Mouse (Mus musculus) midbrain, embryonic 14.5 days (tissue): ENCODE results near the gene Hist1h3f. TPM values are rescaled to one million over a fixed set of nuclear protein-coding genes. Genes with fewer than 3 reads are reported as not detected.
A peak's percentile ranks its signal among the peaks of the same experiment; 100 is the strongest.
"Not testable (repeated sequence)": the region's sequence is repeated elsewhere in the genome, so short reads cannot be mapped to it uniquely, and the experiment has no call there.

Source experiments
- ATAC-seq: fragments of 200-750 bp; cut with Nextera tagmentation; 2 replicates; pipeline ENCODE4 v1.8.0; 2017; ENCODE audit warnings: moderate number of reproducible peaks, moderate library complexity; ENCODE audit not compliant: low FRiP score, low TSS enrichment
- DNase-seq: peaks from one replicate; pipeline ENCODE4 v3.0.0-alpha.2; 2015
- H3K27ac ChIP-seq: fragments of 300-500 bp; sonication (generic); replicated peaks from 2 replicates; pipeline ENCODE4 v1.5.1; 2014; ENCODE audit warnings: mild to moderate bottlenecking, low read depth, low read length, moderate library complexity
- H3K27me3 ChIP-seq: fragments of 300-500 bp; sonication (generic); 2 replicates; pipeline ENCODE4 v1.6.1; 2014; ENCODE audit warnings: low read length, control low read depth, mixed read lengths; ENCODE audit not compliant: control insufficient read depth, insufficient read depth
- H3K36me3 ChIP-seq: fragments of 300-500 bp; sonication (generic); 2 replicates; pipeline ENCODE4 v1.6.1; 2014; ENCODE audit warnings: low read length, control low read depth; ENCODE audit not compliant: control insufficient read depth, insufficient read depth
- H3K4me1 ChIP-seq: fragments of 300-500 bp; sonication (generic); 2 replicates; pipeline ENCODE4 v1.6.1; 2014; ENCODE audit warnings: mild to moderate bottlenecking, antibody characterized with exemption, low read length, control low read depth; ENCODE audit not compliant: control insufficient read depth, insufficient read depth
- H3K4me2 ChIP-seq: fragments of 300-500 bp; sonication (generic); 2 replicates; pipeline ENCODE4 v1.6.1; 2014; ENCODE audit warnings: mild to moderate bottlenecking, low read length, moderate library complexity
- H3K4me3 ChIP-seq: fragments of 300-500 bp; sonication (generic); replicated peaks from 2 replicates; pipeline ENCODE4 v1.5.1; 2014; ENCODE audit warnings: low read depth, low read length
- H3K9ac ChIP-seq: fragments of 300-500 bp; sonication (generic); replicated peaks from 2 replicates; pipeline ENCODE4 v1.6.1; 2014; ENCODE audit warnings: mild to moderate bottlenecking, low read length, moderate library complexity
- H3K9me3 ChIP-seq: fragments of 300-500 bp; sonication (generic); 2 replicates; pipeline ENCODE4 v1.6.1; 2016; ENCODE audit warnings: low read length, control low read depth, mixed read lengths; ENCODE audit not compliant: control insufficient read depth
- WGBS: fragments of 180-500 bp; shearing (Covaris S2); extraction: QIAGEN DNeasy Blood & Tissue Kit; methylation state at CpG from one replicate; pipeline ENCODE4 v1.1.7; 2014; 5-methylcytosine and 5-hydroxymethylcytosine counted together
- polyA plus RNA-seq: library from polyadenylated mRNA; unstranded; fragments of >200 nt; fragmentation: Nextera tagmentation; extraction: Ambion mirVana; gene quantifications from 2 replicates; pipeline ENCODE4 v1.2.1, GENCODE M21; 2014

Hist1h3f gene
- polyA plus RNA-seq, 1 experiment from 2014 or later: 0.47 TPM

- DNase-seq: peak; percentile 98
These were observed 18.2 kb downstream of the Hist1h3f start, which contains the start of gene Hist1h3e for GRCm38 (mm10) chr13:23561883-23562659. Gene Hist1h3e, minus strand, starts transcription at chr13:23562369.

GRCm38 (mm10) chr13:23562699-23563462 lies 19.0 kb downstream of the Hist1h3f start:
- DNase-seq (peak; percentile 86), ATAC-seq (peak; percentile 70)
- Histone ChIP-seq H3K4me1 (peaks cover 5% of the 10 kb centered on the region; the same call in 1 of the 2 replicates), H3K4me2 (peak overlapping the region; percentile 75), H3K9me3 (no peaks in the 10 kb centered on the region), H3K4me3 (peak overlapping the region; percentile 37), H3K27me3 (no peaks in the 10 kb centered on the region), H3K36me3 (no peaks in the 10 kb centered on the region), H3K9ac (peak overlapping the region; percentile 59), H3K27ac (peak overlapping the region; percentile 97)
- WGBS: 2% methylated on average over 18 of the region's 18 CpGs

More at GRCm38 (mm10) chr13:23561883-23562659, 18.2 kb downstream of the Hist1h3f start, which contains the start of gene Hist1h3e:
- not testable (repeated sequence) for H3K27me3 ChIP-seq, H3K9me3 ChIP-seq, H3K4me1 ChIP-seq, H3K36me3 ChIP-seq
- peak within 1 kb of the TSS; percentile 75 for H3K4me2 ChIP-seq
- under 1% methylated on average over 55 of the region's 67 CpGs for WGBS
- ATAC-seq: peak; percentile 94
- H3K27ac ChIP-seq: peak within 1 kb of the TSS; percentile 97
- peak within 1 kb of the TSS; percentile 42 for H3K4me3 ChIP-seq
- H3K9ac ChIP-seq: peak within 1 kb of the TSS; percentile 59

- no peak overlapping the region for H3K4me3 ChIP-seq
- no peak overlapping the region for H3K27ac ChIP-seq
- H3K4me2 ChIP-seq: no peak overlapping the region
- DNase-seq (no peak), ATAC-seq (no peak)
- H3K27me3 ChIP-seq: no peaks in the 10 kb centered on the region
- H3K9ac ChIP-seq: no peak overlapping the region
- WGBS: 86% methylated on average over 2 of the region's 2 CpGs
- H3K4me1 ChIP-seq: peaks cover 5% of the 10 kb centered on the region; the same call in 1 of the 2 replicates
- H3K36me3 ChIP-seq: no peaks in the 10 kb centered on the region
- no peaks in the 10 kb centered on the region for H3K9me3 ChIP-seq
These were observed 20.6 kb downstream of the Hist1h3f start for GRCm38 (mm10) chr13:23564482-23564881.

GRCm38 (mm10) chr13:23570261-23571021 lies 26.6 kb downstream of the Hist1h3f start:
- peak overlapping the region; percentile 89 for H3K27ac ChIP-seq
- H3K4me2 ChIP-seq: peak overlapping the region; percentile 59
- H3K9me3 ChIP-seq, H3K36me3 ChIP-seq, H3K27me3 ChIP-seq: not testable (repeated sequence)
- peak; percentile 12 for ATAC-seq
- H3K4me1 ChIP-seq: peaks cover 22% of the 10 kb centered on the region
- H3K4me3 ChIP-seq: peak overlapping the region; percentile 33
- peak overlapping the region; percentile 41; the same call in 1 of the 2 replicates for H3K9ac ChIP-seq
- under 1% methylated on average over 20 of the region's 41 CpGs for WGBS
- peak; percentile 40 for DNase-seq

- peak within 1 kb of the TSS; percentile 46 for H3K9ac ChIP-seq
- no peaks in the 10 kb centered on the region for H3K9me3 ChIP-seq
- WGBS: 0% methylated on average over 18 of the region's 18 CpGs
- no peaks in the 10 kb centered on the region for H3K36me3 ChIP-seq
- peak within 1 kb of the TSS; percentile 59 for H3K4me2 ChIP-seq
- no peaks in the 10 kb centered on the region for H3K27me3 ChIP-seq
- ATAC-seq (peak; percentile 90), DNase-seq (peak; percentile 92)
- peaks cover 22% of the 10 kb centered on the region for H3K4me1 ChIP-seq
- H3K4me3 ChIP-seq: peak within 1 kb of the TSS; percentile 33
- H3K27ac ChIP-seq: peak within 1 kb of the TSS; percentile 89
These were observed 27.2 kb downstream of the Hist1h3f start, which contains the start of the genes Hist1h2ae and Hist1h2bg for GRCm38 (mm10) chr13:23571022-23571503. Gene Hist1h2ae, minus strand, starts transcription at chr13:23571220. Gene Hist1h2bg, plus strand, starts transcription at chr13:23571396.

- under 1% methylated on average over 12 of the region's 34 CpGs for WGBS
These were observed 27.8 kb downstream of the Hist1h3f start for GRCm38 (mm10) chr13:23571504-23572217.

GRCm38 (mm10) chr13:23572218-23573033 lies 28.6 kb downstream of the Hist1h3f start:
- Histone ChIP-seq H3K4me2 (peak overlapping the region; percentile 59), H3K9me3 (no peaks in the 10 kb centered on the region), H3K36me3 (no peaks in the 10 kb centered on the region), H3K9ac (peak overlapping the region; percentile 46; the same call in 1 of the 2 replicates), H3K27me3 (no peaks in the 10 kb centered on the region), H3K4me1 (peaks cover 35% of the 10 kb centered on the region), H3K27ac (peak overlapping the region; percentile 89), H3K4me3 (peak overlapping the region; percentile 33)
- WGBS: 38% methylated on average over 2 of the region's 2 CpGs
- DNase-seq (no peak), ATAC-seq (no peak)

More at GRCm38 (mm10) chr13:23571504-23572217, 27.8 kb downstream of the Hist1h3f start:
- peak; percentile 40 for DNase-seq
- H3K4me3 ChIP-seq: peak overlapping the region; percentile 33
- H3K27me3 ChIP-seq, H3K9me3 ChIP-seq, ATAC-seq, H3K36me3 ChIP-seq: not testable (repeated sequence)
- peak overlapping the region; percentile 46 for H3K9ac ChIP-seq
- peak overlapping the region; percentile 59 for H3K4me2 ChIP-seq
- H3K4me1 ChIP-seq: peaks cover 28% of the 10 kb centered on the region
- H3K27ac ChIP-seq: peak overlapping the region; percentile 89
